Mouse (Mus musculus) lung, embryonic 16.5 days (tissue): Measurements from ENCODE around the gene Gucy2c. TPM values are rescaled to one million over a fixed set of nuclear protein-coding genes. Genes with fewer than 3 reads are reported as not detected.
A peak's percentile ranks its signal among the peaks of the same experiment; 100 is the strongest.

ENCODE experiments used
- ATAC-seq: fragments of 200-750 bp; cut with Nextera tagmentation; 2 replicates; pipeline ENCODE4 v1.8.0; 2017; ENCODE audit warnings: low read depth, mild to moderate bottlenecking, moderate library complexity
- H3K27ac ChIP-seq: fragments of 300-500 bp; sonication (generic); 2 replicates; pipeline ENCODE4 v1.5.1; 2014; ENCODE audit warnings: mild to moderate bottlenecking, control low read depth, low read length
- H3K27me3 ChIP-seq: fragments of 300-500 bp; sonication (generic); 2 replicates; pipeline ENCODE4 v1.6.1; 2014; ENCODE audit warnings: low read depth, low read length, mixed read lengths; ENCODE audit not compliant: control insufficient read depth, insufficient read depth
- H3K36me3 ChIP-seq: fragments of 300-500 bp; sonication (generic); 2 replicates; pipeline ENCODE4 v1.6.1; 2014; ENCODE audit warnings: low read length; ENCODE audit not compliant: control insufficient read depth, insufficient read depth
- H3K4me1 ChIP-seq: fragments of 300-500 bp; sonication (generic); replicated peaks from 2 replicates; pipeline ENCODE4 v1.6.1; 2014; ENCODE audit warnings: low read length, mixed read lengths; ENCODE audit not compliant: control insufficient read depth, insufficient read depth
- H3K4me2 ChIP-seq: fragments of 300-500 bp; sonication (generic); 2 replicates; pipeline ENCODE4 v1.6.1; 2014; ENCODE audit warnings: low read depth, low read length, control low read depth
- H3K4me3 ChIP-seq: fragments of 300-500 bp; sonication (generic); 2 replicates; pipeline ENCODE4 v1.5.1; 2014; ENCODE audit warnings: mild to moderate bottlenecking, low read length, control low read depth
- H3K9ac ChIP-seq: fragments of 300-500 bp; sonication (generic); 2 replicates; pipeline ENCODE4 v1.6.1; 2014; ENCODE audit warnings: low read length, control low read depth
- H3K9me3 ChIP-seq: fragments of 300-500 bp; sonication (generic); 2 replicates; pipeline ENCODE4 v1.6.1; 2016; ENCODE audit warnings: low read length; ENCODE audit not compliant: control insufficient read depth
- WGBS: fragments of 180-500 bp; shearing (Covaris S2); extraction: QIAGEN DNeasy Blood & Tissue Kit; methylation state at CpG from one replicate; pipeline ENCODE4 v1.1.7; 2014; 5-methylcytosine and 5-hydroxymethylcytosine counted together
- polyA plus RNA-seq: library from polyadenylated mRNA; unstranded; fragments of >200 nt; fragmentation: Nextera tagmentation; extraction: Ambion mirVana; gene quantifications from 2 replicates; pipeline ENCODE4 v1.2.1, GENCODE M21; 2015

Gene Gucy2c
- polyA plus RNA-seq, 1 experiment from 2014 or later = 0.13 TPM

- no peak overlapping the region for H3K27ac ChIP-seq
- H3K36me3 ChIP-seq = no peaks in the 10 kb centered on the region
- 42% methylated on average over 14 of the region's 14 CpGs for WGBS
- H3K4me1 ChIP-seq = peaks cover 5% of the 10 kb centered on the region
- H3K9ac ChIP-seq = no peak overlapping the region
- no peak overlapping the region for H3K4me3 ChIP-seq
- H3K9me3 ChIP-seq = no peaks in the 10 kb centered on the region
- no peaks in the 10 kb centered on the region for H3K27me3 ChIP-seq
- H3K4me2 ChIP-seq = no peak overlapping the region
- no peak for ATAC-seq
Measured at GRCm38 (mm10) chr6:136668266-136668986, 113.1 kb downstream of the Gucy2c start.

- Histone ChIP-seq H3K27me3 (peaks cover 19% of the 10 kb centered on the region), H3K27ac (no peak overlapping the region), H3K4me2 (peak overlapping the region; percentile 76), H3K4me1 (peaks cover 14% of the 10 kb centered on the region), H3K4me3 (peak overlapping the region; percentile 45; the same call in 1 of the 2 replicates), H3K9ac (peak overlapping the region; percentile 55), H3K36me3 (no peaks in the 10 kb centered on the region), H3K9me3 (no peaks in the 10 kb centered on the region)
- no peak; the same call in 1 of the 2 replicates for ATAC-seq
- WGBS = 36% methylated on average over 11 of the region's 11 CpGs
Measured at GRCm38 (mm10) chr6:136662063-136662462, 119.5 kb downstream of the Gucy2c start.

GRCm38 (mm10) chr6:136661706-136662016 is 119.9 kb downstream of the Gucy2c start, which contains the start of gene Plbd1:
Gene Plbd1 (minus strand): TSS chr6:136661928.
- ATAC-seq = peak; percentile 68
- peaks cover 14% of the 10 kb centered on the region for H3K4me1 ChIP-seq
- H3K27me3 ChIP-seq = peaks cover 19% of the 10 kb centered on the region
- H3K27ac ChIP-seq = no peak within 1 kb of the TSS
- H3K9ac ChIP-seq = peak within 1 kb of the TSS; percentile 55
- H3K4me2 ChIP-seq = peak within 1 kb of the TSS; percentile 76
- no peaks in the 10 kb centered on the region for H3K9me3 ChIP-seq
- WGBS = 3% methylated on average over 19 of the region's 19 CpGs
- peak within 1 kb of the TSS; percentile 45 for H3K4me3 ChIP-seq
- no peaks in the 10 kb centered on the region for H3K36me3 ChIP-seq

GRCm38 (mm10) chr6:136660831-136661705 is 120.5 kb downstream of the Gucy2c start:
- 16% methylated on average over 34 of the region's 34 CpGs for WGBS
- Histone ChIP-seq H3K9ac (peak overlapping the region; percentile 55), H3K27ac (no peak overlapping the region), H3K27me3 (peaks cover 19% of the 10 kb centered on the region), H3K4me1 (peaks cover 14% of the 10 kb centered on the region), H3K4me3 (peak overlapping the region; percentile 45), H3K4me2 (peak overlapping the region; percentile 76), H3K36me3 (no peaks in the 10 kb centered on the region), H3K9me3 (no peaks in the 10 kb centered on the region)
- no peak for ATAC-seq

- 85% methylated on average over 9 of the region's 9 CpGs for WGBS
- H3K27me3 ChIP-seq = peaks cover 19% of the 10 kb centered on the region
- H3K9ac ChIP-seq = no peak overlapping the region
- ATAC-seq = no peak
- H3K27ac ChIP-seq = no peak overlapping the region
- no peak overlapping the region for H3K4me3 ChIP-seq
- H3K9me3 ChIP-seq = no peaks in the 10 kb centered on the region
- H3K4me1 ChIP-seq = peaks cover 14% of the 10 kb centered on the region
- H3K36me3 ChIP-seq = no peaks in the 10 kb centered on the region
- no peak overlapping the region for H3K4me2 ChIP-seq
Measured at GRCm38 (mm10) chr6:136659226-136659625, 122.3 kb downstream of the Gucy2c start.

GRCm38 (mm10) chr6:136658303-136658702 is 123.3 kb downstream of the Gucy2c start:
- H3K27ac ChIP-seq = no peak overlapping the region
- H3K4me3 ChIP-seq = no peak overlapping the region
- H3K9ac ChIP-seq = no peak overlapping the region
- no peak for ATAC-seq
- H3K36me3 ChIP-seq = no peaks in the 10 kb centered on the region
- H3K4me2 ChIP-seq = no peak overlapping the region
- no peaks in the 10 kb centered on the region for H3K9me3 ChIP-seq
- H3K4me1 ChIP-seq = peaks cover 14% of the 10 kb centered on the region
- peaks cover 19% of the 10 kb centered on the region for H3K27me3 ChIP-seq
- 77% methylated on average over 4 of the region's 4 CpGs for WGBS

GRCm38 (mm10) chr6:136655786-136656185 is 125.8 kb downstream of the Gucy2c start:
- 65% methylated on average over 11 of the region's 11 CpGs for WGBS
- H3K9ac ChIP-seq = 0 out of 2 replicates have a peak overlapping the region, but pooled peaks have one; percentile 15
- no peak overlapping the region for H3K27ac ChIP-seq
- ATAC-seq = no peak
- peaks cover 2% of the 10 kb centered on the region for H3K27me3 ChIP-seq
- peak overlapping the region; percentile 41 for H3K4me2 ChIP-seq
- no peaks in the 10 kb centered on the region for H3K36me3 ChIP-seq
- H3K4me3 ChIP-seq = peak overlapping the region; percentile 18
- no peaks in the 10 kb centered on the region for H3K9me3 ChIP-seq
- H3K4me1 ChIP-seq = peaks cover 2% of the 10 kb centered on the region; the same call in 1 of the 2 replicates

- Histone ChIP-seq H3K27me3 (no peaks in the 10 kb centered on the region), H3K4me1 (no peaks in the 10 kb centered on the region; the same call in 1 of the 2 replicates), H3K4me3 (no peak overlapping the region), H3K27ac (no peak overlapping the region), H3K36me3 (no peaks in the 10 kb centered on the region), H3K9me3 (no peaks in the 10 kb centered on the region), H3K9ac (no peak overlapping the region), H3K4me2 (no peak overlapping the region)
- ATAC-seq = no peak
- WGBS = 93% methylated on average over 20 of the region's 20 CpGs
Measured at GRCm38 (mm10) chr6:136654470-136654869, 127.1 kb downstream of the Gucy2c start.

GRCm38 (mm10) chr6:136653331-136653730 is 128.2 kb downstream of the Gucy2c start:
- Histone ChIP-seq H3K4me3 (no peak overlapping the region), H3K27ac (no peak overlapping the region), H3K4me2 (no peak overlapping the region), H3K9me3 (no peaks in the 10 kb centered on the region), H3K4me1 (no peaks in the 10 kb centered on the region; the same call in 1 of the 2 replicates), H3K27me3 (no peaks in the 10 kb centered on the region), H3K9ac (no peak overlapping the region), H3K36me3 (no peaks in the 10 kb centered on the region)
- WGBS = 56% methylated on average over 5 of the region's 5 CpGs
- no peak for ATAC-seq
